Mouse (Mus musculus) small intestine, adult 2 months (tissue): Measurements from ENCODE around the gene Eng. TPM values are rescaled to one million over a fixed set of nuclear protein-coding genes. Genes with fewer than 3 reads are reported as not detected.

ENCODE experiments used
- H3K27ac ChIP-seq: fragments of 200-500 bp; 2 replicates; pipeline ENCODE4 v1.5.1; 2012; ENCODE audit warnings: low read depth, low read length, control low read depth, inconsistent platforms; ENCODE audit not compliant: insufficient read depth
- H3K27me3 ChIP-seq: fragments of 200-500 bp; 2 replicates; pipeline ENCODE4 v1.6.1; 2012; ENCODE audit warnings: mild to moderate bottlenecking, moderate library complexity, low read length, inconsistent platforms; ENCODE audit not compliant: control insufficient read depth, insufficient read depth
- H3K36me3 ChIP-seq: fragments of 200-500 bp; 2 replicates; pipeline ENCODE4 v1.6.1; 2012; ENCODE audit warnings: mild to moderate bottlenecking, low read length, control low read depth, inconsistent platforms; ENCODE audit not compliant: control insufficient read depth, insufficient read depth
- H3K4me1 ChIP-seq: fragments of 200-500 bp; 2 replicates; pipeline ENCODE4 v1.6.1; 2012; ENCODE audit warnings: low read length, inconsistent platforms, mixed read lengths; ENCODE audit not compliant: control insufficient read depth, insufficient read depth, insufficient read length
- H3K4me3 ChIP-seq: fragments of 200-500 bp; 2 replicates; pipeline ENCODE4 v1.5.1; 2012; ENCODE audit warnings: low read depth, mild to moderate bottlenecking, control low read depth, inconsistent platforms, low read length, moderate library complexity
- CTCF ChIP-seq: fragments of 200-500 bp; IDR thresholded peaks from 2 replicates; pipeline ENCODE4 v1.5.1; 2012; ENCODE audit warnings: low read depth, mild to moderate bottlenecking, control low read depth, inconsistent platforms, low read length, moderate library complexity, mixed read lengths; ENCODE audit not compliant: insufficient replicate concordance, insufficient read length; ENCODE audit errors: extremely low read depth
- POLR2A ChIP-seq: fragments of 200-500 bp; IDR thresholded peaks from 2 replicates; pipeline ENCODE4 v1.6.1; 2012; ENCODE audit warnings: low read depth, mild to moderate bottlenecking, control low read depth, inconsistent platforms, low read length, moderate library complexity
- WGBS: fragments of 180-500 bp; shearing (Covaris S2); methylation state at CpG from one replicate; pipeline ENCODE4 v1.1.7; 2018; 5-methylcytosine and 5-hydroxymethylcytosine counted together
- polyA plus RNA-seq: library from polyadenylated mRNA; depleted of rRNA; stranded (reverse); fragments of >200 nt; gene quantifications from 2 replicates; pipeline ENCODE4 v1.2.3, GENCODE M21; 2012

Eng gene
- polyA plus RNA-seq, 1 experiment = 54.4 TPM

GRCm38 (mm10) chr2:32629276-32629976, 17.0 kb upstream of the Eng start:
- Histone ChIP-seq H3K27ac (no peak overlapping the region), H3K36me3 (no peaks in the 10 kb centered on the region), H3K27me3 (no peaks in the 10 kb centered on the region), H3K4me3 (no peak overlapping the region), H3K4me1 (peaks cover 7% of the 10 kb centered on the region)
- TF ChIP-seq POLR2A = no peak
- no peak for TF ChIP-seq CTCF
- WGBS = 79% methylated on average over 9 of the region's 9 CpGs

- TF ChIP-seq POLR2A = no peak
- peaks cover 7% of the 10 kb centered on the region for H3K4me1 ChIP-seq
- H3K36me3 ChIP-seq = no peaks in the 10 kb centered on the region
- H3K27ac ChIP-seq = no peak overlapping the region
- H3K4me3 ChIP-seq = no peak overlapping the region
- WGBS = 91% methylated on average over 9 of the region's 9 CpGs
- no peaks in the 10 kb centered on the region for H3K27me3 ChIP-seq
Measured at GRCm38 (mm10) chr2:32630036-32630435, 16.4 kb upstream of the Eng start.

GRCm38 (mm10) chr2:32631046-32631445, 15.3 kb upstream of the Eng start:
- Histone ChIP-seq H3K36me3 (no peaks in the 10 kb centered on the region), H3K4me1 (peaks cover 3% of the 10 kb centered on the region), H3K4me3 (no peak overlapping the region), H3K27me3 (no peaks in the 10 kb centered on the region), H3K27ac (no peak overlapping the region)
- 83% methylated on average over 10 of the region's 10 CpGs for WGBS
- no peak for TF ChIP-seq CTCF
- TF ChIP-seq POLR2A = no peak

GRCm38 (mm10) chr2:32631737-32632394, 14.5 kb upstream of the Eng start:
- no peaks in the 10 kb centered on the region for H3K36me3 ChIP-seq
- H3K4me3 ChIP-seq = no peak overlapping the region
- H3K27me3 ChIP-seq = no peaks in the 10 kb centered on the region
- H3K27ac ChIP-seq = no peak overlapping the region
- WGBS = 53% methylated on average over 7 of the region's 7 CpGs
- TF ChIP-seq CTCF = peak; percentile 89
- TF ChIP-seq POLR2A = no peak
- peaks cover 3% of the 10 kb centered on the region; the same call in 1 of the 2 replicates for H3K4me1 ChIP-seq

- TF ChIP-seq CTCF (no peak), POLR2A (no peak)
- H3K27me3 ChIP-seq = no peaks in the 10 kb centered on the region
- H3K4me3 ChIP-seq = no peak overlapping the region
- peaks cover 6% of the 10 kb centered on the region for H3K4me1 ChIP-seq
- H3K27ac ChIP-seq = no peak overlapping the region
- H3K36me3 ChIP-seq = no peaks in the 10 kb centered on the region
- 70% methylated on average over 5 of the region's 5 CpGs for WGBS
Measured at GRCm38 (mm10) chr2:32633660-32634059, 12.7 kb upstream of the Eng start.

GRCm38 (mm10) chr2:32634277-32635105, 11.9 kb upstream of the Eng start:
- TF ChIP-seq POLR2A (no peak), CTCF (no peak)
- Histone ChIP-seq H3K27ac (no peak overlapping the region), H3K27me3 (no peaks in the 10 kb centered on the region), H3K4me3 (no peak overlapping the region), H3K4me1 (peaks cover 6% of the 10 kb centered on the region), H3K36me3 (no peaks in the 10 kb centered on the region)
- 84% methylated on average over 10 of the region's 10 CpGs for WGBS

- no peaks in the 10 kb centered on the region for H3K27me3 ChIP-seq
- H3K4me3 ChIP-seq = peak overlapping the region; percentile 30
- H3K27ac ChIP-seq = peak overlapping the region; percentile 43
- TF ChIP-seq POLR2A = no peak
- TF ChIP-seq CTCF = no peak
- no peaks in the 10 kb centered on the region for H3K36me3 ChIP-seq
- 92% methylated on average over 7 of the region's 7 CpGs for WGBS
- peaks cover 6% of the 10 kb centered on the region for H3K4me1 ChIP-seq
Measured at GRCm38 (mm10) chr2:32636617-32637016, 9.8 kb upstream of the Eng start.
